28 mouse cellular contexts compared by ENCODE assay signal in the genomic region with DNA sequence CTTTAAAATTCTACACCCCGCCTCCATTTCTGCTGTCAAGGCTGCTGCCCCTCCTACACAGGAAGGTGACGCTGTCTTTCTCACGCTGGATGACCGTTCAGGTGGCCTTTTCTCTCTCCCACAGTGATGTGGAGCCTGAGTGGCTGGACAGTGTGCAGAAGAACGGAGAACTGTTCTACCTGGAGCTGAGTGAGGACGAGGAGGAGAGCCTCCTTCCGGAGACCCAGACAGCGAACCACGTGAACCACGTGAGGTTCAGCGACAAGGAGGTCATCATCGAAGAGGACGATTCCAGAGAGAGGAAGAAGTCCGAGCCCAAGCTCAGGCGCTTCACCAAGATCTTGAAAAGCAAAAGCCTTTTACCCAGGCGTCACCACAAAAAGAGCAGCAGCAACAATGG. TPM values are rescaled to one million over a fixed set of nuclear protein-coding genes. Genes with fewer than 3 reads are reported as not detected.
"Had no signal": no experiment of that assay in that cellular context is flagged by ENCODE, and none has a peak within 500 bp of the region (broad histone marks: within the 10 kb centered on the region; RNA-seq: fewer than 3 reads in every experiment).

No protein-coding gene starts in this region.

- H3K9ac ChIP-seq: heart, embryonic 13.5 days; heart, embryonic 15.5 days; hindbrain, embryonic 13.5 days; hindbrain, embryonic 15.5 days; kidney, embryonic 15.5 days; limb, embryonic 13.5 days; limb, embryonic 15.5 days; liver, embryonic 12.5 days had no signal

- H3K27me3 ChIP-seq: heart, embryonic 13.5 days; heart, embryonic 15.5 days; hindbrain, embryonic 13.5 days; hindbrain, embryonic 15.5 days; kidney, embryonic 15.5 days; limb, embryonic 13.5 days; limb, embryonic 15.5 days; liver, embryonic 12.5 days had no signal

- DNase-seq: gastrocnemius, postnatal 14 days; gastrocnemius, postnatal 36 days; kidney, adult 11 months; kidney, adult 2 months; kidney, adult 9 months; kidney, postnatal 36 days; layer of hippocampus, adult 9-11 months; layer of hippocampus, postnatal 36 days had no signal

- H3K4me3 ChIP-seq: heart, embryonic 13.5 days; heart, embryonic 15.5 days; hindbrain, embryonic 13.5 days; hindbrain, embryonic 15.5 days; kidney, embryonic 15.5 days; limb, embryonic 13.5 days; limb, embryonic 15.5 days; liver, embryonic 12.5 days had no signal

- H3K9me3 ChIP-seq: heart, embryonic 13.5 days; heart, embryonic 15.5 days; hindbrain, embryonic 13.5 days; hindbrain, embryonic 15.5 days; kidney, embryonic 15.5 days; limb, embryonic 13.5 days; limb, embryonic 15.5 days; liver, embryonic 12.5 days had no signal

- H3K27ac ChIP-seq: heart, embryonic 13.5 days; heart, embryonic 15.5 days; hindbrain, embryonic 13.5 days; hindbrain, embryonic 15.5 days; hindbrain, postnatal 0 days; kidney, embryonic 15.5 days; kidney, postnatal 0 days; limb, embryonic 13.5 days; limb, embryonic 15.5 days; liver, embryonic 12.5 days had no signal

- H3K36me3 ChIP-seq: heart, embryonic 15.5 days; liver, embryonic 12.5 days had no signal

- H3K4me2 ChIP-seq: heart, embryonic 11.5 days; heart, embryonic 13.5 days; heart, embryonic 15.5 days; hindbrain, embryonic 13.5 days; hindbrain, embryonic 15.5 days; kidney, embryonic 15.5 days; limb, embryonic 13.5 days; limb, embryonic 15.5 days; liver, embryonic 12.5 days had no signal

- ATAC-seq: hindbrain, postnatal 0 days; intestine, embryonic 16.5 days had no signal

- H3K4me1 ChIP-seq: hindbrain, embryonic 13.5 days; hindbrain, embryonic 15.5 days; kidney, embryonic 15.5 days; limb, embryonic 13.5 days; limb, embryonic 15.5 days; liver, embryonic 12.5 days had no signal

RNA-seq across cellular contexts. Expression of gene Slc25a31, which starts 55.1 kb away (rescaled TPM):
- total RNA-seq: gastrocnemius, adult 18-20 months; gastrocnemius, adult 8-10 months; gastrocnemius, postnatal 14 days; gastrocnemius, postnatal 36 days; heart, postnatal 36 days; hematopoietic stem cell, adult 5-6 weeks; layer of hippocampus, adult 18-20 months; left cerebral cortex, adult 18-20 months; liver, adult 2 months had no signal
- polyA plus RNA-seq: large intestine, adult 2 months had no signal
